Mouse (Mus musculus): ENCODE results near the gene Thada.

Thada gene

GRCm38 (mm10) chr17:84182311-84183271 is 283.4 kb downstream of the Thada start:
- DNase-seq, result peak in 1 of 2 experiments; percentile 31

- DNase-seq, result peak in 1 of 2 experiments; percentile 40
Measured at GRCm38 (mm10) chr17:84181502-84182310, 284.3 kb downstream of the Thada start.

- peak in 1 of 2 experiments; percentile 16 for DNase-seq
Measured at GRCm38 (mm10) chr17:84180715-84181501, 285.1 kb downstream of the Thada start.

- peak in 1 of 2 experiments; percentile 2 for DNase-seq
Measured at GRCm38 (mm10) chr17:84179973-84180365, 286.0 kb downstream of the Thada start.

GRCm38 (mm10) chr17:84179026-84179972 is 286.7 kb downstream of the Thada start:
- DNase-seq, result peak in 1 of 2 experiments; percentile 1

- peak in 1 of 2 experiments; percentile 29 for DNase-seq
Measured at GRCm38 (mm10) chr17:84177481-84177880, 288.5 kb downstream of the Thada start.

GRCm38 (mm10) chr17:84176446-84176845 is 289.6 kb downstream of the Thada start:
- DNase-seq, result peak in 1 of 2 experiments; percentile 0

- peak in 1 of 2 experiments; percentile 1 for DNase-seq
Measured at GRCm38 (mm10) chr17:84175196-84175595, 290.8 kb downstream of the Thada start.

GRCm38 (mm10) chr17:84167377-84167776 is 298.6 kb downstream of the Thada start:
- DNase-seq, result peak in 1 of 2 experiments; percentile 0

- DNase-seq, result peak in 1 of 2 experiments; percentile 4
Measured at GRCm38 (mm10) chr17:84166135-84166860, 299.7 kb downstream of the Thada start.

- DNase-seq, result peak in 1 of 2 experiments; percentile 1
Measured at GRCm38 (mm10) chr17:84165735-84166134, 300.3 kb downstream of the Thada start.

- peak in 1 of 2 experiments; percentile 1 for DNase-seq
Measured at GRCm38 (mm10) chr17:84164146-84164545, 301.9 kb downstream of the Thada start.

- DNase-seq, result peak in 1 of 2 experiments; percentile 0
Measured at GRCm38 (mm10) chr17:84163066-84163785, 302.8 kb downstream of the Thada start.

GRCm38 (mm10) chr17:84162211-84162760 is 303.7 kb downstream of the Thada start:
- DNase-seq, result peak in 1 of 2 experiments; percentile 0

- DNase-seq, result peak; percentile 63 to 78
Measured at GRCm38 (mm10) chr17:84161231-84161854, 304.7 kb downstream of the Thada start.

GRCm38 (mm10) chr17:84158891-84159290 is 307.1 kb downstream of the Thada start:
- peak in 1 of 2 experiments; percentile 1 for DNase-seq

- no peak for DNase-seq
Measured at GRCm38 (mm10) chr17:84158461-84158795, 307.6 kb downstream of the Thada start.

- peak in 1 of 2 experiments; percentile 0 for DNase-seq
Measured at GRCm38 (mm10) chr17:84157743-84158460, 308.1 kb downstream of the Thada start.

Data from cerebellum, postnatal 10 days (tissue).